Mouse (Mus musculus): ENCODE measurements around the gene Kcnq4.

The Kcnq4 gene

DNA sequence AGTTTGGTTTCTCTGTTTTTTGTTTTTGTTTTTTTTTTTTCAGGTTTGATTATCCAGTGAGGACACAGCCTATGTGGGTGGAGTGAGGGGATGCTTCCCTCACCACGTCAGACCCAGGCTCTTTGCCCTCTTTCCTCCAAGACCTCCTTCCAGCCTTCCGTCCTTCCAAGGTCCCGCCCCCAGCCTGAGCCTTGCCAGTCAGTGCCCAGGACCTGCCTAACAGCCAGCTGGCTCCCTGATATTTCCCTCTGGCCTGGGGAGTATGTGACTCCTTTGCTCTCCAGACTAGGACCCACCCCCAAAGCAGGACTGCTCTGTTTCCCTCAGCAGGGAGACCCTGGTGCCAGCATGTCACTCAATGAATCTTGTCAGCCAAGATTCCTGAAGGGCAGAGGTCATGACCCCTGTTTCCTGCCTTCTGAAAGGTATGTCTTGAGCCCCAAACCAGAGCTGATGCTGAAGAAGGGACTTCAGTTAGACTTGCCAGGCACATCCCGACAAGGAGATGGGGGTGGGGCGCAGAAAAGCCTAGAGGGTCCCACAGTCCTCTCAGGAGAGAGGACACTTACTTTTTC, 22.8 kb downstream of the Kcnq4 start:
- in situ Hi-C loops (cut with MseI, MboI), result no loop called here

DNA sequence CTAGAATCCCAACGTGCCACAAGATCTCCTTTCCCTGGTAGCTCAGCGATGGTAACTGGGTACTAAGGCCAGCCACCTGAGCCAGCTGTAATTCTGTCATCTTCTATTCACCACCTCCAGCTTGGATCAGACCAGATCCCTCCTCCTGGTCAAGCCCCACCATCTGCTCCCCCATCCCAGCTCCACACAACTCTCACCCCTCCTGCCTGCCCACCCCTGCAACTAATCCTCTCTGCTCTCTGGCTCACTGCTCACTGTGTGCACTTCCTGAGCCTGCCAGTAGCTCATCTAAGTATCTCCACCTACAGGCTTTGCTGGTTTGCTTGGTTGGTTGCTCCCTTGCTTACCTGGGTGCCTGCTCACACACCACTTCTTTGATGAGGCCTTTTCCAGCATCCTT, 26.8 kb downstream of the Kcnq4 start:
- in situ Hi-C loops (cut with MseI, MboI), result no loop called here

DNA sequence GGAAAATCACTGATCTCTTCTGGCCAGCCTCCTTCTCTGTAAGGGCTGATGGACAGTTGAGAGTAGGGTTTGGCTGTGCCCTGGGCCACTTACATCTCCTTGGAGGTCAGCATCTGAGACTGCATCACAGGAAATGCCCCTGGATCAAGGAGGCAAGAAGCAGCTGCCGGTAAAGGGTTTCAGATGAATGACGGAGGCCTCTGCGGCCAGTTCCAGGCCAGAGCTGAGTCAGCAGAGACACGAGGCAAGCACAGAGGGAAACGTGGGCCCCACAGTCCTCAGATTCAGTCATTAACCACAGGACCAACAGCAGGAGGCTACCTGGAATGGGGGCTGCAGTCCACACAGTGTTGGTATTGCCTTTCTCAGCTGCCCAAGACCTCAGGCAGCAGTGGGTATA, 29.3 kb downstream of the Kcnq4 start:
- in situ Hi-C loops (cut with MseI, MboI), result no loop called here

DNA sequence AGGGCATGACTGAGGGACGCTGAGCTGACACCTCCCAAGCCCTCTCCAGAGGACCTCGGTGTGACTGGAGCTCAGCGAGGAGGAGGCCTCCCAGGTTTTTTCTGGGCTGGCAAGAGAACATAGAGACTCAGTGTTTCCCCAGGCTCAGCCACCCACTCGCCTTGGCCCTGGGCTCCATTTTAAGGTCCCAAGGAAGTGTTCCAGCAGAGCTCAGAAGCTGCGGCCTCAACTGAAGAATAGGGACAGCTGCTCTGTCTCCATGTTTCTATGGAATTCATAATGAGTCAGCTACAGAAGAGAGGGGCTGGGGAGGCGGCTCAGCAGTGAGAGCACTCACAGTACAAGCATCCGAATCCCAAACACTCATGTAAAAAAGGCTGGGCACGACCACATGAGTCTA, 30.8 kb downstream of the Kcnq4 start:
- in situ Hi-C loops (cut with MseI, MboI), result no loop called here

DNA sequence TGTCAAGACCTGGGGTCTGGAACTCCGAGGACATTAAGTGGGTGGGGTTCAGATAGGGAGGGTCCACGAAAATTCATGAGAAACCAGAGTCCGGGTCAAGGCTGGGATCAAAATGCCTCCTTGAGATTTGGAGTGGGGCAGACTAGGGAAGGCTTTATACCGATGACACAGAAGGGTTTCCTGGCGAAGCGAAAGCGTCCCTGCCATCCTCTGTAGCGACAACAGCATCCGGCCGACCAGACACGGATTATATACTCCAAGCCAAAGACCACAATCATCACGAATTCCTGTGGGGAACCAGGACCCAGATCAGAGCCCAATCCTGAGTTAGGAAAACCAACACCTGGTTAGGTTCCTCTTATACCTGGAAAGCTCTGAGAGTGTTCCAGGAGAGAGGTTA, 31.6 kb downstream of the Kcnq4 start:
- in situ Hi-C loops (cut with MseI, MboI), result no loop called here

DNA sequence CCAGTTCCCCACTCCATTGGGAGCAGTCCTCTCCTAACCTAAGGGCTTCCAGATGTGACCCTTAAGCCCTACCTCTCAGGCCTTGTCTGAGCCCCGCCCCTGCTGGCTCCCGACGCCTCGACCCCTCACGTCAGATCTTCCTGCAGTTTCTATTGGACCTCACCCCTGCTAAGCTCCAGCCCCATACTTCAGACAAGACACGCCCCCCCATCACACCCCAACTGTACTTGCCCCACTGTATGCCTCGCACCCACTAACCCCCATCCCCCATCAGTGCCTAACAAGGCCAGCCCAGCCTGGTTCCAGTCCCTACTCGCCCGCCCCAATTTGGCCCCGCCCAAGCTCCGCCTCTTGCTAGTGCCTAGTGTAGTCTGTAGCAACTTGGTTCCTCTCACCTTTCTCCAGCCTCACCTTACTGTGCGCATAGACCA, 32.3 kb downstream of the Kcnq4 start:
- in situ Hi-C loops (cut with MseI, MboI), result no loop called here

DNA sequence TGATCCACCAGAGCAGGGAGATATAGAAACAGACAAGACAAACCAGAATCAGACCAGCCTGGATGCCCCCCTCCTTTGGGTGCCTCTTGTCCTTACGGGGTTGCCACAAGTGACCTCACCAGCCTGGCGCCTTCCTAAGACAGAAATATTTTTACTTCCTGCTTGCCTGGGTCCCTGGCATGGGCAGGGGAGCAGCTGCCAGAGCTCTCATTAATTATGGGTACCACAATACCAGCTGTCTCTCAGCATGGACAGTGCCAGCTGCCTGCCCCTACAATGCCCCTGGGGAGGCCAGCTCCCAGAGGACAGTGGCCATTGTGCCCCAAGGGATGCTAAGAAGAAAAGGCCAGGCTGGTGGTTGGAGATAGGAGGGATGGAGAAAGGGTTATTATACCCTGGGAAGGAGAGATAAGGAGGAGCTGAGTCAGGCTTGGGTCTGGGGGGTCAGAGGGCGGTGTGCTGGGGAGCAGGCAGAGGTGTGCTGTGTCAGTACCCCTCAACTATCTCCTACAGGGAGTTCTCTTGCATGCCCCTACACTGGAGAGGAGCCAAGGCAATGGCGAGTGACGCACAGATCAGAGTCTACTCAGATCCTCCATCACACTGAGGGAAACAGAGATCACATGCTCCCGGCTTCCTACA, 34.4 kb downstream of the Kcnq4 start:
- in situ Hi-C loops (cut with MseI, MboI), result no loop called here

DNA sequence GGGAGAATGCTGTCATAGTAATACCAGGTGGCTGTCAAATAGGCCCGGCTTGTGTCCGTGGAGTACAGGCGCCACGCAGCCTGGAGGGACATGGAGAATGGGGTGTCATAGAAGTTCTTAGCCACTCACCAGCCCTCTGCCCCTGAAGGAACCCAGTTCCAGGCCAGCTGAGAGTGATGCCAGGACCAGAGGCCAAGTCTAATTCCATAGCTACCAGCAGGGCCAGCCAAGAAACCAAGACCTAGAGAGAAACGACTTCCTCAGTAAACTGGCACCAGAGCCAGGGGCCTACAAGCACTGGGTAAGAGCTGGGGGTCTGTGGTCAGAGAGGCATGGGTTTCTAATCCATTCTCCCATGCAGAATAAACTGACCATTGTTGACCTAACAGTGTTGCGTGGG, 35.4 kb downstream of the Kcnq4 start:
- in situ Hi-C loops (cut with MseI, MboI), result no loop called here

DNA sequence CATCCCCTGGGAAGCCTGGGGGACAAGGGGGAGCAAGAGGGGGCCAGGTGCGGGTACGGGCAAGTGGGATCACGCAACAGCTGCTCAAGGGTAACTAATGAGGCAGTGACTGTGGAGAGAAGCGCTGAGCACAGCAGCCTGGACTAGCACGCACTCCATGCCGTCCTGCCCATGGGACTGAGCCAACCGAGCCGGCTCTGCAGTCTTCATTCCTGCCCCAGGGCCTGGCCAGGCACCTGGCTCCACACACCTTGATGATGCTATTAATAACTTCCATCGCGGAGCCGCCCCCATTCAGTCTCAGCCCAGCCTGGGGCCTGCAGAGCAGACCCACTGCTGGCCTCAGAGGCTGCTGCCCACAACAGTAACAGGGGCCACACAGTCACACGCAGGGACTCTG, 36.2 kb downstream of the Kcnq4 start:
- in situ Hi-C loops (cut with MseI, MboI), result no loop called here

DNA sequence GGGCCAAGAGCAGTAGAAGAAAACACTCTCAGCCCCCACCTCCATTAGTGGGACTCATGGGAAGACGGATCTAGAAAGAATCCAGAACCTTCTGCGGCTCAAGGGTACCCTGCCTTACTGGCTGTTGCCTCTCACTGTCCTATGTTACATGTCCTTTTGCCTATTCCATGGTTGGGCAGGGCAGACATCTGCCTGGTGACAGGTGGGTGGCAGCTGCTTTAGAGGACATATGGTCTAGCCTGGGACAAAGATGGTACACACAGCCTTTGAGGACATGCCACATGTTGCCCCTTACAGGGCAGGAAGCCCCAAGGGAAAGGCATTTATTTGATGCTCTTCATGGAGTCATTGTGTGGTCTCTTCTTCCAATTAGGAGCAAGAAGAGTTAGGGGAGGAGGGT, 45.9 kb downstream of the Kcnq4 start:
- in situ Hi-C loops (cut with MseI, MboI), result no loop called here

DNA sequence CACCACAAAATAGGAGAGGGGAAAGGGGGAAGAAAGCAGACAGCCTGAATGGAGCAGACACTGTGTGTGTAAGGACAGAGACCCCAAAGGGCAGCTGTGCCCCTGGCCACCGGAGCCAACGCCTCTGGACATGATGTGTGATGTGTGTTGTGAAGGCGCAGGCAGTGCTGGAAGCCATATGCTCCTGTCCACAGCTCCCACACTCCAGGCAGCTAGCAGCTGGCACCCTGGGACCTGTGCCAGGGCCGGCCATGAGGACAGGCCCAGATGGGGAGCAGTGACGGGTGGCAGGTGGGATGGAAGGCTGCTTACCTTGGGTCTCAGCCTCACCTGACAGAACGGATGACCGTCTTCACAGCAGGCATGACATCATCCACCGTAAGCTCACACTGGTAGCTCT, 46.4 kb downstream of the Kcnq4 start:
- in situ Hi-C loops (cut with MseI, MboI), result no loop called here

DNA sequence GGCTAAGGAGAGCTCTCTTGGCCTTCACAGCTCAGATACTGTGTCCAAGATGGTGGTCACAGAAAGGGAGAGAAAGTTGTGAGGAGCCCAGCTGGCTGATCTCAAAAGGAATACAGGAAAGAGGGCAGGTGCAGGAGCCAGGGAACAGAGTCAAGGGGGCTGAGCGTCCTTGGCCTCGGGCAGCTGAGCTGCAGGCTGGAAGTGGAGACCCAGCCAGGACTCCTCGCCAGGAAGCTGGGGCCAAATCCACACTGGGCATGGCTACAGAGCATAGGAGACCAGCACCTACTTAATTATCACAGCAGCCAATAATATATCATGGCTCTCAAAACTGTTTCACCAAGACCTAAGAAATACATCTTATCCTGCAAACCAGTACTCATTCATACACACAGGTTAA, 47.2 kb downstream of the Kcnq4 start:
- in situ Hi-C loops (cut with MseI, MboI), result no loop called here

DNA sequence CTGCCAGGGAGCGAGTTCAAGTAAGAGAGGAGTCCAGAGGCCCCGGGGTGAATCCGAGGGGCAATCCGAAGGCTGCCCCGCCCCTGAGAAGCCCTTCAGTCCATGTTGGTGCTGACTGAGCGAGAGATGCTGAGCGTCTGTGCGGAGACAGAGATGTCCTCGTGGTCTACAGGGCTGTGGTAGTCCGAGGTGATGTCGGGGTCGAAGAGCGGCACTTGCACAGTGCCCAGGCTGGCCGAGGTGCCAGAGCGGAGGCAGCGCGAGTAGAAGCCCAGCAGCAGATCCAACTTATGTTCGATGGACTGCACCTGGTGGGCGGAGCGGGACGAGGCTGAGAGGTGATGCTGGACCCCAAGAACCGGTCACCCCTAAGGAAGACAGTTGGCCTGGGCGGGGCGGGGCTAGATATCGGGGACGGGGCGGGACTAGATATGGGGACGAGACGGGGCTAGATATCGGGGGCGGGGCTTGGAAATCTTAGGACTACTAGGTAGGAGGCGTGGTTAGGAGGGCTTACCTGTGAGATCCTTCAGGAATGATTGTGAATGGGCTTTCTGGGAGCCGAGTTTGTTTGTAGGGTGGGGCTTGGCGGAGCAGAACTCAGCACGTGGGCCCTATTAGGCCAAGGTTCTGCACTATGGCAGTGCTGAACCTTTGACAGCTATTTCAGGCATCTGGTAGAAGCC, 50.5 kb downstream of the Kcnq4 start:
- in situ Hi-C loops (cut with MseI, MboI), result no loop called here

DNA sequence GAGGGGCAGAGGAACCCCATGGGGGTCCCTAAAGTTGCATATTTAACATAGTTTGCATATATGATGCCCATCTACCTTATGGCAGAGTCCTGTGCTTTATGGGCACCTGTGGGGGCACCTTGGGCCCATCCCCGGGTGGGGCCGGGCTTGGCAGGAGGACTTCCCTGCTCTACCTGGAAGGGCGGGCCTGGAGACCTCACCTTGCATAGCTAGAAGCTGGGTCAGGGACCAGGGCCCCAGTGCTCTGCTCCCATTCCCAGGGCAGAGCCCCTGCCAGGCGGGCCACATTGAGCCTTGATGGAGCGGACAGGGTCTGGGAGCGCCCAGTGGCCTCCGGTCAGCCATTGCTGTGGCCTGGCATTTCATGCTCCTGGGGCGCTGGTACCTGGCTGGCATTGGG, 51.1 kb downstream of the Kcnq4 start:
- in situ Hi-C loops (cut with MseI, MboI), result no loop called here

DNA sequence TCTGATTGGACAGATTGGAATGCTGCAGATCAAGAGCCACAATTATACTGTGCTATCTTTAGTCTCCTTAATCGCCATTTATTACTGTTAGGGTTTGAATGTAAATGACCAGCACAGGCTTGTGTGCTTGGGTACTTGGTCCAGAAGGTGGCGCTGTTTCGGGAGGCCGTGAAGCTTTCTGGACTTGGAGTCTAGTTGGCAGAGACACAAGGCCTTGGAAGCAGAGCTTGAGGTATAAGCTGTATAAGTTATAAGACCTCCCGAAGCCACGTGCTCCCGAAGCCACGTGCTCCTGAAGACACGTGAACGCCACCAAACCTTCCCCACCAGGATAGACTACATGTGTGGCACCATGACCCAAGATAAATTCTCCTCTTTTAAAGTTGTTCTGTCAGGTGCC, 55.7 kb downstream of the Kcnq4 start:
- in situ Hi-C loops (cut with MseI, MboI), result no loop called here

DNA sequence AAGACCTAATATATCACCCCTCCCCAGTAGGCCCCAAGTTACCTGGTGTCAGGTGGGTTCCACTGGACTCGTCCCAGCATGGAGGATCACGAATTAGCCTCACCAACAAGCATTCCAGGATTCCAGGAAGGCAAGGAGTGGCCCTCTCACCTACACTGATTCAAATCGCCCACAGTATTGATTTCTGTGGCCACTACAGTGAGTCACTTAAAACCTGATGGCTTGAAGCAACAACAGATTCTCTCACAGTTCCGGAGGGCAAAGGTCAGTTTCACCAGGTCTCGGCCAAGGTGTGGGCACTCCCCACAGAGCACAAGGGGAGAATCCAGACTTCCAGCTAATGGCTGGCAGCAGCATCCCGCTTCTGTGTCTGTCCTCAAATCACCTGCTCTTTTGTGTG, 59.1 kb downstream of the Kcnq4 start:
- in situ Hi-C loops (cut with MseI, MboI), result no loop called here

DNA sequence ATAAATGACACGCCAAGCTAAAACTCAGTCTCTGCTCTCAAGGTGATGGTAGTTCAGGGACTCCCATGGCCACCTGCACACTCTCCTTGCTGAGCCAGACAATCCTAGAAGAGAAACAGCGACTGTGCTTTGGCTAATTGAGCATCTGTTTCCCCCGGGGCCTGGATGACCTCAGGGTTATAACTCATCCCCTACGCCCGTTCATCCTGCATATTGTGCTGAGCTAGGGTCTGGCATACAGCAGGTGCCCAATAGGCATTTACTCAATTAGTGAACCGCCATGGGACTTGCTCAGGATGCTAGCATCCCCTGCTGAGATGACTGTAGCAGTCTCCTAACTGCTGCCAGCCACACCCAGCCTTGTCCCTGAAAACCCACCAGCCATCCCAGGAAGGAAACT, 61.1 kb downstream of the Kcnq4 start:
- in situ Hi-C loops (cut with MseI, MboI), result no loop called here

DNA sequence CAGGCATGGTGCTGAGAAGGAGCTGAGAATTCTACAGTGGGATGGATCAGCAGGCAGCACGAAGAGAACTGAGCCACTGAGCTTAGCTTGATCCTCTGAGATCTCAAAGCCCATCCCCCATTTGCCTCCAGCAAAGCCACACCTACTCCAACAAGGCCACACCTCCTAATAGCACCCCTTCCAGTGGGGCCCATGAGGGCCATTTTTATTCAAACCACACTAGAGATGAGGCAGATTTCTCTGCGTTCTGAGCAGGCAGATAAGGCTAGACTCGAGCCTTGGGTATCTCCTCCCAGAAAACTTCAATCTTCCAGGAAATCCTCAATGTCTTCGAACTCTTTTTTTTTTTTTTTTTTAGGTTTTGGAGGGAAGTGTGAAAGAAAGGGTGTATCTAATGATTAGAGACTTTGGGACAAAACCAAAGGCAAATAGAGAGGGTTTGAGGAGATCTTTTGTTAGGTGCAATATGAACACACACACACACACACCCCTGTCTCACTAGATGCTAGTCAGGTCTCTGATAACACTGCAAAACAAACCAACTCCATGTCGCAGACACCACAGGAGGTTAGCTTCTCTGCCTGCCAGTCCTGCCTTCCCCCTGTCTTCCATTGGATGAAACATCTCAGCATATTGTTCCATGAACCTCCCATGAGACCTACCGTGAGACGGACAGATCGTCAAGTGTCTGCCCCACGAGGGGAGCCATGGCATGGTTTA, 65.0 kb downstream of the Kcnq4 start:
- in situ Hi-C loops (cut with MseI, MboI), result loop anchor here (5.0 kb wide), 1 partner anchor 96 kb away; the partner anchor contains the start of gene Gm8439 (in 2 of the 2)

DNA sequence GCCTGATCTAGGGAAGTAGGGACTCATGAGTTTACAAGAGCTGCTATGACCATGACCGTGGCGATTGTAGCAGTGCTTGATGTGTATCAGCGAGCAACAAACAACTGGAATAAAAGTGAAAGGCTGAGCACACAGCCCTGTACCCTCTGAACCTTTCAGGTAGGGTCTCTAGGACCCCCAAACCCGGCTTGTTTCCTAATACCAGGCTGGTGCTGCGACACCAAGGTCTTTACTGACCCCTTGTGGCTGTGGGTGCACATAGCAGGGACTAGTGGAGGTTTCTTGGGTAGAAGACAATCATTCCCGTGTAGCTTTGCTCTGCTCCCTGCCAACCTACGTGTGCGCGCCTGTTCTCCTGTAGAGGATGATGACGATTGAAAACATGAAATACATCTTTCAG, 66.2 kb downstream of the Kcnq4 start:
- in situ Hi-C loops (cut with MseI, MboI), result loop anchor here (5.0 kb wide), 1 partner anchor 95 kb away; the partner anchor contains the start of gene Gm8439 (in 2 of the 2)

DNA sequence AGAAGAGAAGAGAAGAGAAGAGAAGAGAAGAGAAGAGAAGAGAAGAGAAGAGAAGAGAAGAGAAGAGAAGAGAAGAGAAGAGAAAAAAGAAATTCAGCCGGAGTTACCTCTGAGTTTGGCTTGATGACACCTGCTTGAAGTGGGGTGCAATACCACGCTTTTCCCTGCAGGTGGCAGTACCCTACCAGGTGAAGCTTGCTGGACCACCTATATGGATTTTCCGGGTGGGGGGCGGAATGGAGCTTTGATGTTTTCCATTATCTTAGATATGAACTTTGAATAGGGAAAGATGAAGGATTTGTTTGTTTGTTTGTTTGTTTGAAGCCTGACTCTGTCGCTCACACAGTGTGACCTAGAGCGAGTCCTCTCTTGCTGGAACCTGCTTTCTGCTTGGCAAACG, 67.5 kb downstream of the Kcnq4 start:
- in situ Hi-C loops (cut with MseI, MboI), result loop anchor here (5.0 kb wide), 1 partner anchor 94 kb away; the partner anchor contains the start of gene Gm8439 (in 2 of the 2)

DNA sequence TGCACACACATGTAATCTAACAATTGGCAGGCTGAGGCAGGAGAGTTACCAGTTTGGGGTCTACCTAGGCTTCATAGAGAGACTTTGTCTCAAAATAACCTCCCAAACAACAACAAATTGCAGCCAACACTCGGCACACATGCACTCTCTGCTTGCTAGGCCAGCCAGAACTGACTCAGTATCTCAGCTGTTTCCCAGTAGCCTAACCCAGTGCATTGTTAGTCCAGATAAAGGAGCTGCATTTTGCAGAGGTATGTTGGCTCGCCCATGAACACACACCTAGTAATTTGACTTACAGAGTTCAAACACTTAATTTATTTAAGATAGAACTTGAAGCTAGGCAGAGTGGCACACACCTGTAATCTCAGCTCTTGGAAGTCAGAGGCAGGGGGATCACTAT, 72.8 kb downstream of the Kcnq4 start:
- in situ Hi-C loops (cut with MseI, MboI), result no loop called here

DNA sequence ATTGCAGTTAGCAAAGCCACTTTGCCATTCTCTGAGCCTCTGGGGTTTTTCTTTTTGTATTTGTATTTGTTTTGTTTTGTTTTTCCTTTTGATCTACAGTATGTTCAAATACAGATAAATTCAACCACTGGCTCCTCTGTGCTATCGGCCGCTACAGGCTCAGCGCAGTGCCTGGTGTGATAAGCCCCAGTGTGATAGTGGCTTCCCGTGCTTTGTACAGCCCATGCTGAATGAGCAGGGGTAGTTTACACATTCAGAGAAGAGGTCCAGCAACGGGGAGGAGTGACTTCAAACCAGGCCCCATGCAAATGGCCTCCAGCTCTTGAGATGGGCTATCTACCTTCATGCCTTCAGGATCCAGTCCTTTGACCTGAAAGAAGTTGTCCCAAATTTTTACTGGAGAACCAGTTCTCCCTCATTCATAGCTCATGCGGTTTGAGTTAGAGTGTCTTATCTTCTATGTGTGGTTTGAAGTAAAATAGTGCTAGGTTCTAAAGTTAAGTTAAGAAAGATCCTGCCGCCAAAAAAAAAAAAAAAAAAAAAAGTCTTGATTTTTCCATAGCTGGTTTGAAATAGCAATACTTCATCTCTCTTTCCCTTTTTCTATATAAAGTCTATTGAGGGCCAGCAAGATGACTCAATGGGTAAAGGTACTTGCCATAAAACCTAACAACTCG, 73.5 kb downstream of the Kcnq4 start:
- in situ Hi-C loops (cut with MseI, MboI), result no loop called here

Data from mouse trophoblast stem cell (cell line).